Mouse (Mus musculus) stomach, postnatal 0 days (tissue): ENCODE data around the gene Sf3a2.

Experiments
- CTCF ChIP-seq: IDR thresholded peaks from 2 replicates; pipeline ENCODE4 v1.5.1; 2016; ENCODE audit warnings: antibody characterized with exemption, low read depth, mild to moderate bottlenecking, moderate library complexity
- EP300 ChIP-seq: optimal IDR thresholded peaks from 2 replicates; pipeline ENCODE3; 2016; ENCODE audit warnings: antibody characterized with exemption

- peak; percentile 84 for TF ChIP-seq CTCF
- TF ChIP-seq EP300 = no peak
Observed at GRCm38 (mm10) chr10:80805925-80806324, 7.9 kb downstream of the Sf3a2 start.
